Mouse (Mus musculus): Measurements from ENCODE around the gene Fkbp4.

DNA sequence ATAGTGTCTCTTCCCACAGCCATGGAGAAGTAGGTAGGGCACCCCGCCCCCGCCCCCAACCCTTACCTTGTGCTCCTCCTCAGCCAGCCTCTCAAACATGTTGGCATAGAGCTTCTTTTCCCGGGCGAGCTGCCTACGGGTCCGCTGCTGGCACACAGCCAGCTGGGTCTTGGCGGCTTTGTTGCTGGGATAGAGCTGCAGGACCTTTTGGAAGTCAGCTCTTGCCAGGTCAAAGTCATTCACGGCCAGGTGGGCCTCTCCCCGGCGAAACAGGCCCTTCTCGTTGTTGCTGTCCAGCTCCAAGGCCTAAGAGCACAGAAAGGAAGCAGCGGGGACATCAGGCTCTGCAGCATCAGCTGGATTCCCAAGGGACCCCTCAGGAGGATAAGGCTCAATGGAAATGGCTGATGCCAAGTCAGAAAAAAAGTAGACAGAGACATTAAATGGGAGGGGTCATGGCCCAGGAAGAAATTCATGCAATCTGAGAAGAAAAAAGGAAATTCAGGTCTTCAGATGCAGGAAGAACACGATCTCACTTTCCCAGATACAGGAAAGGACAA lies 6.0 kb downstream of the Fkbp4 start:
- TF ChIP-seq TAL1 (IDR thresholded peaks at IDR 0.05; ENCODE audit: low read length) (no peak), GATA1 (IDR thresholded peaks at IDR 0.05; ENCODE audit: low read length) (no peak)
